Mouse (Mus musculus) CH12.LX (cell line): ENCODE measurements around the gene Ldlrad3. TPM values are rescaled to one million over a fixed set of nuclear protein-coding genes. Genes with fewer than 3 reads are reported as not detected.

Source experiments
- DNase-seq: peaks from one replicate; pipeline ENCODE4 v3.0.0-alpha.2; 2013; ENCODE audit errors: extremely low read depth
- H3K27ac ChIP-seq: 2 replicates; pipeline ENCODE4 v1.5.1; 2012; ENCODE audit warnings: low read depth, mild to moderate bottlenecking, control low read depth, moderate library complexity; ENCODE audit not compliant: insufficient read depth
- H3K27me3 ChIP-seq: replicated peaks from 2 replicates; pipeline ENCODE3; 2012; ENCODE audit warnings: inconsistent platforms
- H3K36me3 ChIP-seq, 2 experiments: replicated peaks in 1 of 2; 2 replicates each; pipeline versions ENCODE3 to v1.6.1; 2012; ENCODE audit warnings: inconsistent platforms in 1 of 2, low read length in 1 of 2, mild to moderate bottlenecking in 1 of 2, mixed read lengths in 1 of 2, moderate library complexity in 1 of 2; ENCODE audit not compliant: control insufficient read depth in 1 of 2, insufficient read depth in 1 of 2
- H3K4me1 ChIP-seq, 2 experiments: 2 replicates each; pipeline ENCODE4 v1.6.1; 2012; ENCODE audit warnings: inconsistent platforms in 1 of 2, moderate library complexity in 1 of 2; ENCODE audit not compliant: insufficient read depth in 2 of 2, control insufficient read depth in 1 of 2
- H3K4me2 ChIP-seq: 2 replicates; pipeline ENCODE4 v1.6.1; 2012; ENCODE audit warnings: low read depth, mild to moderate bottlenecking, control low read depth; ENCODE audit not compliant: poor library complexity, insufficient read depth, severe bottlenecking
- H3K4me3 ChIP-seq, 3 experiments: fragments of 150-350 bp in 1 of 3; sonication (generic) in 1 of 3; replicated peaks in 1 of 3; 2 replicates each; pipeline versions ENCODE3 to v1.5.1; 2011 to 2012; ENCODE audit warnings: low read depth in 2 of 3, low read length in 2 of 3, mild to moderate bottlenecking in 2 of 3, moderate library complexity in 2 of 3, control low read depth in 1 of 3, improper control_type of control experiment in 1 of 3, inconsistent platforms in 1 of 3, mixed read lengths in 1 of 3; ENCODE audit not compliant: poor library complexity in 1 of 3
- H3K79me2 ChIP-seq: replicated peaks from 2 replicates; pipeline ENCODE4 v1.6.1; 2012; ENCODE audit warnings: mild to moderate bottlenecking, moderate library complexity; ENCODE audit not compliant: control insufficient read depth, poor library complexity, insufficient read depth, severe bottlenecking; ENCODE audit errors: extremely low read depth
- H3K9ac ChIP-seq: 2 replicates; pipeline ENCODE4 v1.6.1; 2012; ENCODE audit warnings: low read depth, mild to moderate bottlenecking, control low read depth, moderate library complexity; ENCODE audit not compliant: insufficient read depth
- H3K9me3 ChIP-seq: replicated peaks from 2 replicates; pipeline ENCODE3; 2012; ENCODE audit warnings: low read length, inconsistent platforms, mixed read lengths
- BHLHE40 ChIP-seq: IDR thresholded peaks from 2 replicates; pipeline ENCODE4 v1.6.1; 2011; ENCODE audit warnings: mild to moderate bottlenecking, low read depth, low read length, improper control_type of control experiment
- CHD2 ChIP-seq: IDR thresholded peaks from 2 replicates; pipeline ENCODE4 v1.6.1; 2011; ENCODE audit warnings: low read length, improper control_type of control experiment
- E2F4 ChIP-seq: IDR thresholded peaks from 2 replicates; pipeline ENCODE4 v1.6.1; 2011; ENCODE audit warnings: low read depth, low read length, improper control_type of control experiment; ENCODE audit not compliant: insufficient replicate concordance
- ETS1 ChIP-seq: conservative IDR thresholded peaks from 2 replicates; pipeline ENCODE4 v1.6.1; 2012; ENCODE audit warnings: low read depth, mild to moderate bottlenecking, inconsistent platforms, low read length, improper control_type of control experiment, moderate library complexity
- GABPA ChIP-seq: IDR thresholded peaks from 2 replicates; pipeline ENCODE4 v1.6.1; 2012; ENCODE audit warnings: low read depth, low read length, improper control_type of control experiment, inconsistent platforms; ENCODE audit not compliant: insufficient replicate concordance
- HCFC1 ChIP-seq: IDR thresholded peaks from 2 replicates; pipeline ENCODE4 v1.6.1; 2012; ENCODE audit warnings: low read depth, mild to moderate bottlenecking, inconsistent platforms, low read length, improper control_type of control experiment
- IRF4 ChIP-seq: IDR thresholded peaks from 2 replicates; pipeline ENCODE4 v1.6.1; 2014; ENCODE audit warnings: low read depth, mild to moderate bottlenecking, inconsistent platforms, low read length, improper control_type of control experiment
- JUN ChIP-seq: IDR thresholded peaks from 2 replicates; pipeline ENCODE4 v1.6.1; 2011; ENCODE audit warnings: low read depth, mild to moderate bottlenecking, low read length, improper control_type of control experiment, moderate library complexity; ENCODE audit not compliant: insufficient read depth
- KAT2A ChIP-seq: IDR thresholded peaks from 2 replicates; pipeline ENCODE4 v1.6.1; 2012; ENCODE audit warnings: low read length, improper control_type of control experiment, inconsistent platforms; ENCODE audit not compliant: insufficient replicate concordance
- MAFK ChIP-seq: IDR thresholded peaks from 2 replicates; pipeline ENCODE4 v1.6.1; 2011; ENCODE audit warnings: low read length, improper control_type of control experiment; ENCODE audit not compliant: insufficient replicate concordance
- MAX ChIP-seq: IDR thresholded peaks from 2 replicates; pipeline ENCODE4 v1.6.1; 2011; ENCODE audit warnings: low read length, improper control_type of control experiment
- MAZ ChIP-seq: IDR thresholded peaks from 2 replicates; pipeline ENCODE4 v1.6.1; 2012; ENCODE audit warnings: low read depth, mild to moderate bottlenecking, inconsistent platforms, low read length, improper control_type of control experiment, moderate library complexity
- MEF2A ChIP-seq: IDR thresholded peaks from 2 replicates; pipeline ENCODE4 v1.6.1; 2014; ENCODE audit warnings: low read depth, mild to moderate bottlenecking, inconsistent platforms, low read length, improper control_type of control experiment, borderline replicate concordance
- MXI1 ChIP-seq: IDR thresholded peaks from 2 replicates; pipeline ENCODE4 v1.6.1; 2011; ENCODE audit warnings: mild to moderate bottlenecking, low read depth, low read length, improper control_type of control experiment
- POLR2AphosphoS2 ChIP-seq: IDR thresholded peaks from 2 replicates; pipeline ENCODE4 v1.6.1; 2011; ENCODE audit warnings: low read depth, low read length, improper control_type of control experiment
- RAD21 ChIP-seq: IDR thresholded peaks from 2 replicates; pipeline ENCODE4 v1.6.1; 2011; ENCODE audit warnings: low read depth, mild to moderate bottlenecking, low read length, improper control_type of control experiment, moderate library complexity
- RCOR1 ChIP-seq: conservative IDR thresholded peaks from 2 replicates; pipeline ENCODE4 v1.6.1; 2012; ENCODE audit warnings: low read depth, mild to moderate bottlenecking, inconsistent platforms, low read length, improper control_type of control experiment
- SIN3A ChIP-seq: IDR thresholded peaks from 2 replicates; pipeline ENCODE4 v1.6.1; 2012; ENCODE audit warnings: low read length, improper control_type of control experiment, inconsistent platforms
- TBP ChIP-seq: conservative IDR thresholded peaks from 2 replicates; pipeline ENCODE4 v1.6.1; 2011; ENCODE audit warnings: low read depth, low read length, improper control_type of control experiment
- TCF12 ChIP-seq: IDR thresholded peaks from 2 replicates; pipeline ENCODE4 v1.6.1; 2014; ENCODE audit warnings: low read depth, mild to moderate bottlenecking, inconsistent platforms, low read length, improper control_type of control experiment
- UBTF ChIP-seq: IDR thresholded peaks from 2 replicates; pipeline ENCODE4 v1.6.1; 2012; ENCODE audit warnings: low read depth, mild to moderate bottlenecking, inconsistent platforms, low read length, improper control_type of control experiment, moderate library complexity
- USF2 ChIP-seq: conservative IDR thresholded peaks from 2 replicates; pipeline ENCODE4 v1.6.1; 2011; ENCODE audit warnings: low read depth, low read length, improper control_type of control experiment
- ZKSCAN1 ChIP-seq: IDR thresholded peaks from 2 replicates; pipeline ENCODE4 v1.6.1; 2012; ENCODE audit warnings: low read depth, inconsistent platforms, low read length, improper control_type of control experiment, borderline replicate concordance
- ZMIZ1 ChIP-seq: IDR thresholded peaks from 2 replicates; pipeline ENCODE4 v1.6.1; 2012; ENCODE audit warnings: low read depth, mild to moderate bottlenecking, inconsistent platforms, low read length, improper control_type of control experiment
- dilution Hi-C: fragments of 300-500 bp; cut with MboI; formaldehyde crosslinking; loops from 2 replicates; pipeline ENCODE4 v1.14.3; 2020; ENCODE audit warnings: low sequenced_read_pairs; ENCODE audit not compliant: extremely low pct_unique_long_range_greater_than_20kb, extremely low pct_ligation_motif_present
- in situ Hi-C: fragments of 300-500 bp; cut with MboI; formaldehyde crosslinking; loops from 3 replicates; pipeline ENCODE4 v1.14.3; 2019; ENCODE audit warnings: low sequenced_read_pairs, low pct_ligation_motif_present, low pct_unique_long_range_greater_than_20kb, mixed read lengths
- polyA plus RNA-seq: library from polyadenylated mRNA; unstranded; fragments of >175 nt; gene quantifications from 2 replicates; pipeline ENCODE4 v1.2.1, GENCODE M21; 2012; ENCODE audit warnings: low read depth; ENCODE audit not compliant: insufficient read length
- total RNA-seq, 2 experiments: library from RNA; depleted of rRNA; stranded (reverse); fragments of 300-350 nt in 1 of 2; fragments of >200 nt in 1 of 2; gene quantifications; 2 replicates each; pipeline ENCODE4 v1.2.3; 2012 to 2014

The Ldlrad3 gene
- total and polyA plus RNA-seq, 3 experiments: 0.30 to 2.7 (median 2.1) TPM

DNA sequence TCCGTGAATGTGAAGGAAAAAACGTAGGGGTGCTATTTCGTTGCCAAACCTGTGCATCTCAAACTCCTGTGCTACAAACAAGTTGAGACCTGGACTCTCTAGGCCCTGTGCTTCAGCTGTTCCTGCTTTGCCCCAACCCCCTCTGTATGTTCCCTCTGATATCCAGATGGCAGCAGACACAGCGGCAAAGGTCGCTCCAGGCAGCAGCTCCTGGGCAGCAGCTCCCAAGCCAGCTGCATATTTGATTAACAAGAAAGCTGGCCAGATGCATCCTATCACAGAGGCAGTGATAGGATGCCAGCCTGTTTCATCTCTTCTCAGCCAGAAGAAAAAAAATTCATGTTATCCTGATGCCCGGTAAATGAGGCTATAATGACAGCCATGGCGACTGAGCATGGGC is 267.7 kb downstream of the Ldlrad3 start:
- DNase-seq: no peak
- Histone ChIP-seq H3K27ac (no peak overlapping the region), H3K36me3 (no peaks in the 10 kb centered on the region), H3K9me3 (no peaks in the 10 kb centered on the region), H3K4me3 (no peak overlapping the region), H3K4me2 (no peak overlapping the region), H3K4me1 (no peaks in the 10 kb centered on the region), H3K79me2 (no peaks in the 10 kb centered on the region), H3K9ac (no peak overlapping the region), H3K27me3 (no peaks in the 10 kb centered on the region)
- dilution Hi-C loops: no loop called here
- TF ChIP-seq USF2 (no peak), ETS1 (no peak), CHD2 (no peak), GABPA (no peak)
- in situ Hi-C loops: loop anchor here (25.0 kb wide), 1 partner anchor 519 kb away; no protein-coding TSS in a partner anchor

DNA sequence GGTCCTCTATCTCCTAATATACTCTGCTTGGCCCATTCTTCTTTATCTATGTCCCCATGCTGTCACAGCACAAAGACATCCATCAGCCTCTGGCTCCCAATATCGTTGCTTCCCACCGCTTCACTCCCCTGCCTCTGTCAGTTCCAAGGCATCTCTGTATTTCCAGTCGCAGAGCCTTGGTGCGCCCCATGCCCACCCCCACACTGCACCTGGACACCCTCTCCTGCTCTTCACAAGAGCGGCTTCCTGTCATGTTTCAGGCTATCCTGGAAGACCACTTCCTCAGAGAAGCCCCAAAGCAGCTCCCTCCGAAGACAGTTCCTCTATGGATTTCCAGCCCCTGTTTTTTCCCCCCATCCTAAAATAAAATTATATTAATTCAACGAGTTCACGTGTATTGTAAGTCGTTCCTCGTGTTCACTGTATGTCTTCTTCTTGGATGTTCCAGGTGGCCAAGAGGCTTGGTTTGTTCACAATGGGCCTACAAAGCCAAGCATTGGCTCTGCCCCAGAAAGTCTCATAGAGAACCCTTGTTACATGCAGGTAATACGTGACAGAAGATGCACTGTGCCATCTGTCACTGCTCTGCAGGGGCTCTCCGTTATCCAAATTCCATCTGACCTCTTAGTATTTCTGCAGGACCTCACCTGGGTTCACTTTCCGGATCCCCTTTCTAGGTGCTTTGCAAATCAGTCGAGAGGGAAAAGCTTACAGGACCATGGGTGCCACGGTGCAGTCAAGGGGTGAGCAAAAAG is 276.7 kb downstream of the Ldlrad3 start:
- Histone ChIP-seq H3K4me3 (no peak overlapping the region), H3K36me3 (no peaks in the 10 kb centered on the region), H3K27ac (no peak overlapping the region), H3K79me2 (no peaks in the 10 kb centered on the region), H3K9me3 (no peaks in the 10 kb centered on the region), H3K27me3 (no peaks in the 10 kb centered on the region), H3K4me1 (peaks cover 0 to 7% of the 10 kb centered on the region in 2 experiments; a peak in 2 of 4 replicates), H3K9ac (no peak overlapping the region)
- dilution Hi-C loops: no loop called here
- in situ Hi-C loops: loop anchor here (25.0 kb wide), 1 partner anchor 528 kb away; no protein-coding TSS in a partner anchor
- TF ChIP-seq JUN: no peak
- TF ChIP-seq RCOR1: no peak
- no peak for TF ChIP-seq TCF12
- no peak for TF ChIP-seq E2F4
- TF ChIP-seq UBTF: no peak
- no peak for TF ChIP-seq IRF4
- no peak for TF ChIP-seq MXI1
- TF ChIP-seq, all 38 proteins: peak for 0
- no peak overlapping the region for H3K4me2 ChIP-seq
- DNase-seq: no peak

DNA sequence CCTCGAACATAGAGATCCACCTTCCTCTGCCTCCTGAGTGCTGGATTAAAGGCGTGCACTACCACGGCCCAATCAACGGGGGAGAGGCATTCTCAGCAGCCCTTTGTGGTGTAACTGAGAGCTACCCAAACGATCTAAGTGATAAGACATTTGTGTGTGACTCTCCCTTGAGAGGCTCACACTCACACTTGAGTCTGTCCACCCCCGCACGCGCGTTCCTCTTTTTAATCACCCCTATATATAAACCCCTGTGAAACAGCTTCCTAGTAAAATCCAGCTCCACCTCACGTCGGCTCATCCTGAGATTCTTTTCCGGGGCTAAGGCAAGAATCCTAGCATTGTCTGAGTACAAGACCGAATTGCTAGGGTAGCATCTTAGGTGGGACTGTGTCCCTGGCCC is 277.4 kb downstream of the Ldlrad3 start:
- Histone ChIP-seq H3K4me2 (no peak overlapping the region), H3K27ac (no peak overlapping the region), H3K36me3 (peaks cover 0 to under 1% of the 10 kb centered on the region in 2 experiments), H3K4me3 (no peak overlapping the region), H3K79me2 (no peaks in the 10 kb centered on the region), H3K27me3 (no peaks in the 10 kb centered on the region), H3K9me3 (no peaks in the 10 kb centered on the region), H3K9ac (no peak overlapping the region), H3K4me1 (peaks cover 0 to 7% of the 10 kb centered on the region in 2 experiments; a peak in 2 of 4 replicates)
- dilution Hi-C loops: no loop called here
- no peak for DNase-seq
- in situ Hi-C loops: loop anchor here (25.0 kb wide), 1 partner anchor 529 kb away; no protein-coding TSS in a partner anchor
- no peak for TF ChIP-seq MAX
- TF ChIP-seq KAT2A: no peak
- TF ChIP-seq POLR2AphosphoS2: no peak
- TF ChIP-seq ZKSCAN1: no peak
- no peak for TF ChIP-seq CHD2
- no peak for TF ChIP-seq JUN
- no peak for TF ChIP-seq ZMIZ1
- TF ChIP-seq RAD21: no peak
- no peak for TF ChIP-seq MAZ
- no peak for TF ChIP-seq MEF2A
- no peak for TF ChIP-seq BHLHE40
- TF ChIP-seq TBP: no peak
- no peak for TF ChIP-seq GABPA
- TF ChIP-seq HCFC1: no peak
- no peak for TF ChIP-seq MAFK
- TF ChIP-seq SIN3A: no peak
- TF ChIP-seq, all 38 proteins: peak for 0
